ENCODE assay signal across 8 mouse cellular contexts in genomic region chr19:7482599-7483511, GRCm38 (mm10). TPM values are rescaled to one million over a fixed set of nuclear protein-coding genes. Genes with fewer than 3 reads are reported as not detected.
DNase-seq lines count a peak whose midpoint lies in the region; ATAC-seq and TF ChIP-seq lines count a peak whose summit lies in the region.

Rtn3 (minus strand) TSS chr19:7483281.

- no peak for TF ChIP-seq CTCF in C2C12 (IDR thresholded peaks at IDR 0.05; ENCODE audit: control insufficient read depth, insufficient read depth, insufficient read length)
- no peak for TF ChIP-seq CTCF in brain, embryonic 14.5 days (IDR thresholded peaks at IDR 0.05; ENCODE audit: borderline replicate concordance, extremely low read depth, insufficient read depth, insufficient read length)
- no peak for TF ChIP-seq CTCF in kidney, postnatal 0 days (IDR thresholded peaks at IDR 0.05; ENCODE audit: low read depth)

- peak; percentile 93 for TF ChIP-seq POLR2A in brain, embryonic 14.5 days (IDR thresholded peaks at IDR 0.05; ENCODE audit: borderline replicate concordance, extremely low read depth, insufficient read depth, insufficient read length, poor library complexity, severe bottlenecking)

- peak within 1 kb of the TSS; percentile 99 for H3K9ac ChIP-seq in heart, embryonic 12.5 days
- peak within 1 kb of the TSS; percentile 94 for H3K9ac ChIP-seq in kidney, postnatal 0 days (ENCODE audit: low read depth, low read length)
- H3K9ac ChIP-seq in liver, embryonic 11.5 days (ENCODE audit: low read depth, low read length): peak within 1 kb of the TSS; percentile 79
- H3K9ac ChIP-seq in stomach, embryonic 14.5 days (replicated peaks; ENCODE audit: low read depth, low read length): peak within 1 kb of the TSS; percentile 86

- peak within 1 kb of the TSS; percentile 78 for H3ac ChIP-seq in C2C12 (ENCODE audit: control insufficient read depth, insufficient read length, low read depth)

- peaks cover 49% of the 10 kb centered on the region for H3K79me2 ChIP-seq in C2C12 (ENCODE audit: control insufficient read depth, insufficient read depth)

- peak within 1 kb of the TSS; percentile 92 for H3K4me3 ChIP-seq in C2C12 (ENCODE audit: insufficient read depth, poor library complexity, severe bottlenecking)
- H3K4me3 ChIP-seq in erythroblast, embryonic 14.5 days (replicated peaks): peak within 1 kb of the TSS; percentile 95
- H3K4me3 ChIP-seq in heart, embryonic 12.5 days: peak within 1 kb of the TSS; percentile 97
- peak within 1 kb of the TSS; percentile 99 for H3K4me3 ChIP-seq in kidney, postnatal 0 days (replicated peaks; ENCODE audit: low read depth, low read length)
- peak within 1 kb of the TSS; percentile 88 for H3K4me3 ChIP-seq in liver, embryonic 11.5 days (ENCODE audit: low read depth, low read length)
- H3K4me3 ChIP-seq in stomach, embryonic 14.5 days (ENCODE audit: low read depth, low read length): peak within 1 kb of the TSS; percentile 90

- peaks cover 42% of the 10 kb centered on the region for H3K79me3 ChIP-seq in C2C12 (ENCODE audit: low read depth)

- H3K4me1 ChIP-seq in erythroblast, embryonic 14.5 days (ENCODE audit: control insufficient read depth): peaks cover 32% of the 10 kb centered on the region
- H3K4me1 ChIP-seq in heart, embryonic 12.5 days (replicated peaks): peaks cover 9% of the 10 kb centered on the region
- H3K4me1 ChIP-seq in kidney, postnatal 0 days (replicated peaks; ENCODE audit: insufficient read depth, low read length): no peaks in the 10 kb centered on the region
- H3K4me1 ChIP-seq in liver, embryonic 11.5 days (replicated peaks; ENCODE audit: control insufficient read depth, insufficient read depth, low read length): peaks cover 12% of the 10 kb centered on the region
- H3K4me1 ChIP-seq in stomach, embryonic 14.5 days (ENCODE audit: control insufficient read depth, insufficient read depth, low read length): peaks cover 8% of the 10 kb centered on the region; the same call in 1 of the 2 replicates

- peak; percentile 99 for DNase-seq in brain, embryonic 14.5 days (ENCODE audit: low read depth)
- DNase-seq in kidney, postnatal 0 days (ENCODE audit: low spot score): peak; percentile 99
- DNase-seq in liver, embryonic 11.5 days (ENCODE audit: low spot score): peak; percentile 95
- peak; percentile 98 for DNase-seq in naive thymus-derived CD4-positive, alpha-beta T cell, adult 2 months (ENCODE audit: low read depth)

- H3K9me3 ChIP-seq in erythroblast, embryonic 14.5 days (ENCODE audit: control insufficient read depth, low read length): no peaks in the 10 kb centered on the region
- H3K9me3 ChIP-seq in heart, embryonic 12.5 days (replicated peaks): no peaks in the 10 kb centered on the region
- no peaks in the 10 kb centered on the region for H3K9me3 ChIP-seq in kidney, postnatal 0 days (replicated peaks; ENCODE audit: low read length)
- H3K9me3 ChIP-seq in liver, embryonic 11.5 days (ENCODE audit: control insufficient read depth, low read length): no peaks in the 10 kb centered on the region
- H3K9me3 ChIP-seq in stomach, embryonic 14.5 days (ENCODE audit: control insufficient read depth, low read depth, low read length): no peaks in the 10 kb centered on the region

- H3K4me2 ChIP-seq in heart, embryonic 12.5 days: peak within 1 kb of the TSS; percentile 89
- peak within 1 kb of the TSS; percentile 82 for H3K4me2 ChIP-seq in kidney, postnatal 0 days (ENCODE audit: low read length)
- peak within 1 kb of the TSS; percentile 88 for H3K4me2 ChIP-seq in liver, embryonic 11.5 days
- peak within 1 kb of the TSS; percentile 72 for H3K4me2 ChIP-seq in stomach, embryonic 14.5 days (replicated peaks; ENCODE audit: low read depth, low read length)

- H3K36me3 ChIP-seq in C2C12 (ENCODE audit: control insufficient read depth, insufficient read depth): peaks cover 4% of the 10 kb centered on the region
- peaks cover 21% of the 10 kb centered on the region for H3K36me3 ChIP-seq in erythroblast, embryonic 14.5 days (ENCODE audit: control insufficient read depth)
- H3K36me3 ChIP-seq in heart, embryonic 12.5 days: no peaks in the 10 kb centered on the region
- no peaks in the 10 kb centered on the region for H3K36me3 ChIP-seq in kidney, postnatal 0 days (ENCODE audit: insufficient read depth, low read length)
- H3K36me3 ChIP-seq in liver, embryonic 11.5 days (ENCODE audit: control insufficient read depth, insufficient read depth, low read length): no peaks in the 10 kb centered on the region
- H3K36me3 ChIP-seq in stomach, embryonic 14.5 days (ENCODE audit: control insufficient read depth, insufficient read depth, low read length): no peaks in the 10 kb centered on the region

- peak within 1 kb of the TSS; percentile 100 for H3K27ac ChIP-seq in heart, embryonic 12.5 days (ENCODE audit: poor library complexity, severe bottlenecking)
- peak within 1 kb of the TSS; percentile 98 for H3K27ac ChIP-seq in kidney, postnatal 0 days
- H3K27ac ChIP-seq in liver, embryonic 11.5 days (ENCODE audit: low read depth, low read length): peak within 1 kb of the TSS; percentile 91
- peak within 1 kb of the TSS; percentile 97 for H3K27ac ChIP-seq in stomach, embryonic 14.5 days (ENCODE audit: low read length)

- peak; percentile 94 for ATAC-seq in heart, embryonic 12.5 days (ENCODE audit: insufficient number of reproducible peaks, low FRiP score)
- ATAC-seq in kidney, postnatal 0 days (replicated peaks; ENCODE audit: low FRiP score, low read depth): peak; percentile 93
- peak; percentile 95 for ATAC-seq in liver, embryonic 11.5 days (replicated peaks; ENCODE audit: low FRiP score)
- peak; percentile 93 for ATAC-seq in stomach, embryonic 14.5 days (ENCODE audit: insufficient number of reproducible peaks, insufficient read depth, low FRiP score, low read depth)

- under 1% methylated on average over 80 of the region's 80 CpGs for WGBS in heart, embryonic 12.5 days
- WGBS in kidney, postnatal 0 days: under 1% methylated on average over 80 of the region's 80 CpGs
- under 1% methylated on average over 80 of the region's 80 CpGs for WGBS in liver, embryonic 11.5 days
- under 1% methylated on average over 80 of the region's 80 CpGs for WGBS in stomach, embryonic 14.5 days

- no peaks in the 10 kb centered on the region for H3K27me3 ChIP-seq in C2C12 (ENCODE audit: control insufficient read depth, insufficient read depth, insufficient read length)
- H3K27me3 ChIP-seq in erythroblast, embryonic 14.5 days (ENCODE audit: control insufficient read depth): no peaks in the 10 kb centered on the region
- H3K27me3 ChIP-seq in heart, embryonic 12.5 days (replicated peaks): no peaks in the 10 kb centered on the region
- no peaks in the 10 kb centered on the region for H3K27me3 ChIP-seq in kidney, postnatal 0 days (ENCODE audit: insufficient read depth, low read length)
- no peaks in the 10 kb centered on the region for H3K27me3 ChIP-seq in liver, embryonic 11.5 days (replicated peaks; ENCODE audit: control insufficient read depth, insufficient read depth, low read length)
- no peaks in the 10 kb centered on the region for H3K27me3 ChIP-seq in stomach, embryonic 14.5 days (ENCODE audit: control insufficient read depth, insufficient read depth, low read length)

TF ChIP-seq in C2C12, 6 proteins besides CTCF, POLR2A, EP300 and RAD21:
- no peak for TF ChIP-seq USF1 (IDR thresholded peaks at IDR 0.05; ENCODE audit: low read depth)
- no peak for TF ChIP-seq CEBPB (IDR thresholded peaks at IDR 0.05; ENCODE audit: low read depth)
- TF ChIP-seq MYOD1 (IDR thresholded peaks at IDR 0.05; ENCODE audit: control insufficient read depth, insufficient read length, low read depth): no peak
- TF ChIP-seq MYOG (IDR thresholded peaks at IDR 0.05; ENCODE audit: control insufficient read depth, extremely low read depth, insufficient read length): no peak
TF ChIP-seq in C2C12: peak in this region for 0.

RNA-seq across cellular contexts. Expression of gene Rtn3, which starts in this region (rescaled TPM):
- 71.7 TPM for polyA plus RNA-seq in C2C12 (2012; fragmentation: generic; extraction: Trizol)
- polyA plus RNA-seq in brain, embryonic 14.5 days (2012; rRNA removed): 436 and 508 TPM in 2 replicates
- polyA plus RNA-seq in erythroblast, embryonic 14.5 days (2012): 3.8 and 4.2 TPM in 2 replicates
- polyA plus RNA-seq in heart, embryonic 12.5 days (2016; fragmentation: Nextera tagmentation; extraction: Ambion mirVana): 158 TPM in 2 replicates
- 195 and 196 TPM in 2 replicates for polyA plus RNA-seq in kidney, postnatal 0 days (2015; fragmentation: Nextera tagmentation; extraction: Ambion mirVana)
- polyA plus RNA-seq in liver, embryonic 11.5 days (2014; fragmentation: Nextera tagmentation; extraction: Ambion mirVana): 77.3 and 78.3 TPM in 2 replicates
- polyA plus RNA-seq in stomach, embryonic 14.5 days (2014; fragmentation: Nextera tagmentation; extraction: Ambion mirVana): 126 and 130 TPM in 2 replicates

Comparison
In these comparisons a context has a peak if more than half of its experiments do, and no peak if none do; other contexts are left out.
1. Peak in every context shown above with its lines: DNase-seq, ATAC-seq, H3K4me3 ChIP-seq and H3K27ac ChIP-seq.
2. RNA of gene Rtn3 (polyA plus RNA-seq): 436 to 508 TPM in brain, embryonic 14.5 days, 195 to 196 TPM in kidney, postnatal 0 days, 158 TPM in heart, embryonic 12.5 days, 126 to 130 TPM in stomach, embryonic 14.5 days, 77.3 to 78.3 TPM in liver, embryonic 11.5 days and 71.7 TPM in C2C12 (single experiment); 3.8 to 4.2 TPM in erythroblast, embryonic 14.5 days; every median in the first group is over 10 times any median in the second.